Mouse (Mus musculus) CH12.LX (cell line): ENCODE data around the gene Ibsp. TPM values are rescaled to one million over a fixed set of nuclear protein-coding genes. Genes with fewer than 3 reads are reported as not detected.

ENCODE experiments used
- DNase-seq: peaks from one replicate; pipeline ENCODE4 v3.0.0-alpha.2; 2013; ENCODE audit errors: extremely low read depth
- H3K27ac ChIP-seq: 2 replicates; pipeline ENCODE4 v1.5.1; 2012; ENCODE audit warnings: low read depth, mild to moderate bottlenecking, control low read depth, moderate library complexity; ENCODE audit not compliant: insufficient read depth
- H3K27me3 ChIP-seq: replicated peaks from 2 replicates; pipeline ENCODE3; 2012; ENCODE audit warnings: inconsistent platforms
- H3K36me3 ChIP-seq, 2 experiments: replicated peaks in 1 of 2; 2 replicates each; pipeline versions ENCODE3 to v1.6.1; 2012; ENCODE audit warnings: inconsistent platforms in 1 of 2, low read length in 1 of 2, mild to moderate bottlenecking in 1 of 2, mixed read lengths in 1 of 2, moderate library complexity in 1 of 2; ENCODE audit not compliant: control insufficient read depth in 1 of 2, insufficient read depth in 1 of 2
- H3K4me1 ChIP-seq, 2 experiments: 2 replicates each; pipeline ENCODE4 v1.6.1; 2012; ENCODE audit warnings: inconsistent platforms in 1 of 2, moderate library complexity in 1 of 2; ENCODE audit not compliant: insufficient read depth in 2 of 2, control insufficient read depth in 1 of 2
- H3K4me2 ChIP-seq: 2 replicates; pipeline ENCODE4 v1.6.1; 2012; ENCODE audit warnings: low read depth, mild to moderate bottlenecking, control low read depth; ENCODE audit not compliant: poor library complexity, insufficient read depth, severe bottlenecking
- H3K4me3 ChIP-seq, 3 experiments: fragments of 150-350 bp in 1 of 3; sonication (generic) in 1 of 3; replicated peaks in 1 of 3; 2 replicates each; pipeline versions ENCODE3 to v1.5.1; 2011 to 2012; ENCODE audit warnings: low read depth in 2 of 3, low read length in 2 of 3, mild to moderate bottlenecking in 2 of 3, moderate library complexity in 2 of 3, control low read depth in 1 of 3, improper control_type of control experiment in 1 of 3, inconsistent platforms in 1 of 3, mixed read lengths in 1 of 3; ENCODE audit not compliant: poor library complexity in 1 of 3
- H3K79me2 ChIP-seq: replicated peaks from 2 replicates; pipeline ENCODE4 v1.6.1; 2012; ENCODE audit warnings: mild to moderate bottlenecking, moderate library complexity; ENCODE audit not compliant: control insufficient read depth, poor library complexity, insufficient read depth, severe bottlenecking; ENCODE audit errors: extremely low read depth
- H3K9ac ChIP-seq: 2 replicates; pipeline ENCODE4 v1.6.1; 2012; ENCODE audit warnings: low read depth, mild to moderate bottlenecking, control low read depth, moderate library complexity; ENCODE audit not compliant: insufficient read depth
- H3K9me3 ChIP-seq: replicated peaks from 2 replicates; pipeline ENCODE3; 2012; ENCODE audit warnings: low read length, inconsistent platforms, mixed read lengths
- BHLHE40 ChIP-seq: IDR thresholded peaks from 2 replicates; pipeline ENCODE4 v1.6.1; 2011; ENCODE audit warnings: mild to moderate bottlenecking, low read depth, low read length, improper control_type of control experiment
- CHD1 ChIP-seq: IDR thresholded peaks from 2 replicates; pipeline ENCODE4 v1.6.1; 2012; ENCODE audit warnings: low read depth, low read length, improper control_type of control experiment, inconsistent platforms
- CHD2 ChIP-seq: IDR thresholded peaks from 2 replicates; pipeline ENCODE4 v1.6.1; 2011; ENCODE audit warnings: low read length, improper control_type of control experiment
- CTCF ChIP-seq, 2 experiments: IDR thresholded peaks in 1 of 2; conservative IDR thresholded peaks in 1 of 2; 2 replicates each; pipeline ENCODE4 v1.5.1; 2011 to 2012; ENCODE audit warnings: low read depth in 2 of 2, low read length in 2 of 2, improper control_type of control experiment in 1 of 2, inconsistent platforms in 1 of 2, mild to moderate bottlenecking in 1 of 2, moderate library complexity in 1 of 2
- ELF1 ChIP-seq: IDR thresholded peaks from 2 replicates; pipeline ENCODE4 v1.6.1; 2014; ENCODE audit warnings: low read depth, mild to moderate bottlenecking, inconsistent platforms, low read length, improper control_type of control experiment
- EP300 ChIP-seq: IDR thresholded peaks from 2 replicates; pipeline ENCODE4 v1.6.1; 2011; ENCODE audit warnings: low read length, improper control_type of control experiment
- GABPA ChIP-seq: IDR thresholded peaks from 2 replicates; pipeline ENCODE4 v1.6.1; 2012; ENCODE audit warnings: low read depth, low read length, improper control_type of control experiment, inconsistent platforms; ENCODE audit not compliant: insufficient replicate concordance
- JUN ChIP-seq: IDR thresholded peaks from 2 replicates; pipeline ENCODE4 v1.6.1; 2011; ENCODE audit warnings: low read depth, mild to moderate bottlenecking, low read length, improper control_type of control experiment, moderate library complexity; ENCODE audit not compliant: insufficient read depth
- KAT2A ChIP-seq: IDR thresholded peaks from 2 replicates; pipeline ENCODE4 v1.6.1; 2012; ENCODE audit warnings: low read length, improper control_type of control experiment, inconsistent platforms; ENCODE audit not compliant: insufficient replicate concordance
- MAX ChIP-seq: IDR thresholded peaks from 2 replicates; pipeline ENCODE4 v1.6.1; 2011; ENCODE audit warnings: low read length, improper control_type of control experiment
- MAZ ChIP-seq: IDR thresholded peaks from 2 replicates; pipeline ENCODE4 v1.6.1; 2012; ENCODE audit warnings: low read depth, mild to moderate bottlenecking, inconsistent platforms, low read length, improper control_type of control experiment, moderate library complexity
- MEF2A ChIP-seq: IDR thresholded peaks from 2 replicates; pipeline ENCODE4 v1.6.1; 2014; ENCODE audit warnings: low read depth, mild to moderate bottlenecking, inconsistent platforms, low read length, improper control_type of control experiment, borderline replicate concordance
- MXI1 ChIP-seq: IDR thresholded peaks from 2 replicates; pipeline ENCODE4 v1.6.1; 2011; ENCODE audit warnings: mild to moderate bottlenecking, low read depth, low read length, improper control_type of control experiment
- MYC ChIP-seq: IDR thresholded peaks from 2 replicates; pipeline ENCODE4 v1.6.1; 2011; ENCODE audit warnings: low read depth, mild to moderate bottlenecking, improper control_type of control experiment, low read length
- NELFE ChIP-seq: IDR thresholded peaks from 2 replicates; pipeline ENCODE4 v1.6.1; 2011; ENCODE audit warnings: low read depth, low read length, improper control_type of control experiment
- PAX5 ChIP-seq: IDR thresholded peaks from 2 replicates; pipeline ENCODE4 v1.6.1; 2012; ENCODE audit warnings: low read length, inconsistent platforms, mixed read lengths
- POLR2A ChIP-seq: IDR thresholded peaks from 2 replicates; pipeline ENCODE4 v1.6.1; 2011; ENCODE audit warnings: low read depth, mild to moderate bottlenecking, improper control_type of control experiment, low read length
- POLR2AphosphoS2 ChIP-seq: IDR thresholded peaks from 2 replicates; pipeline ENCODE4 v1.6.1; 2011; ENCODE audit warnings: low read depth, low read length, improper control_type of control experiment
- RAD21 ChIP-seq: IDR thresholded peaks from 2 replicates; pipeline ENCODE4 v1.6.1; 2011; ENCODE audit warnings: low read depth, mild to moderate bottlenecking, low read length, improper control_type of control experiment, moderate library complexity
- RCOR1 ChIP-seq: conservative IDR thresholded peaks from 2 replicates; pipeline ENCODE4 v1.6.1; 2012; ENCODE audit warnings: low read depth, mild to moderate bottlenecking, inconsistent platforms, low read length, improper control_type of control experiment
- SIN3A ChIP-seq: IDR thresholded peaks from 2 replicates; pipeline ENCODE4 v1.6.1; 2012; ENCODE audit warnings: low read length, improper control_type of control experiment, inconsistent platforms
- TBP ChIP-seq: conservative IDR thresholded peaks from 2 replicates; pipeline ENCODE4 v1.6.1; 2011; ENCODE audit warnings: low read depth, low read length, improper control_type of control experiment
- TCF12 ChIP-seq: IDR thresholded peaks from 2 replicates; pipeline ENCODE4 v1.6.1; 2014; ENCODE audit warnings: low read depth, mild to moderate bottlenecking, inconsistent platforms, low read length, improper control_type of control experiment
- ZC3H11A ChIP-seq: IDR thresholded peaks from 2 replicates; pipeline ENCODE4 v1.6.1; 2012; ENCODE audit warnings: low read depth, mild to moderate bottlenecking, inconsistent platforms, low read length, improper control_type of control experiment
- ZKSCAN1 ChIP-seq: IDR thresholded peaks from 2 replicates; pipeline ENCODE4 v1.6.1; 2012; ENCODE audit warnings: low read depth, inconsistent platforms, low read length, improper control_type of control experiment, borderline replicate concordance
- ZMIZ1 ChIP-seq: IDR thresholded peaks from 2 replicates; pipeline ENCODE4 v1.6.1; 2012; ENCODE audit warnings: low read depth, mild to moderate bottlenecking, inconsistent platforms, low read length, improper control_type of control experiment
- dilution Hi-C: fragments of 300-500 bp; cut with MboI; formaldehyde crosslinking; loops from 2 replicates; pipeline ENCODE4 v1.14.3; 2020; ENCODE audit warnings: low sequenced_read_pairs; ENCODE audit not compliant: extremely low pct_unique_long_range_greater_than_20kb, extremely low pct_ligation_motif_present
- in situ Hi-C: fragments of 300-500 bp; cut with MboI; formaldehyde crosslinking; loops from 3 replicates; pipeline ENCODE4 v1.14.3; 2019; ENCODE audit warnings: low sequenced_read_pairs, low pct_ligation_motif_present, low pct_unique_long_range_greater_than_20kb, mixed read lengths
- polyA plus RNA-seq: library from polyadenylated mRNA; unstranded; fragments of >175 nt; gene quantifications from 2 replicates; pipeline ENCODE4 v1.2.1, GENCODE M21; 2012; ENCODE audit warnings: low read depth; ENCODE audit not compliant: insufficient read length
- total RNA-seq, 2 experiments: library from RNA; depleted of rRNA; stranded (reverse); fragments of 300-350 nt in 1 of 2; fragments of >200 nt in 1 of 2; gene quantifications; 2 replicates each; pipeline ENCODE4 v1.2.3; 2012 to 2014

The Ibsp gene
- total and polyA plus RNA-seq, 3 experiments = not detected

- peaks cover 0 to 12% of the 10 kb centered on the region in 2 experiments; a peak in 1 of 4 replicates for H3K4me1 ChIP-seq
- in situ Hi-C loops = loop anchor here (25.0 kb wide), 2 partner anchors 215 to 985 kb away; partner anchors contain the start of gene Sparcl1
- TF ChIP-seq BHLHE40 (peak; percentile 70), POLR2A (no peak), EP300 (no peak)
These were observed 27.9 kb downstream of the Ibsp start for GRCm38 (mm10) chr5:104326884-104327283.

GRCm38 (mm10) chr5:104327389-104327788 is 28.4 kb downstream of the Ibsp start:
- H3K4me3 ChIP-seq = no peak overlapping the region
- TF ChIP-seq RAD21 (no peak), ZMIZ1 (no peak), RCOR1 (no peak), CHD1 (no peak), POLR2AphosphoS2 (no peak), NELFE (no peak), POLR2A (no peak), SIN3A (no peak), JUN (no peak), TCF12 (no peak), PAX5 (no peak)
- H3K27ac ChIP-seq = no peak overlapping the region
- no peaks in the 10 kb centered on the region for H3K9me3 ChIP-seq
- DNase-seq = no peak
- H3K79me2 ChIP-seq = no peaks in the 10 kb centered on the region
- H3K9ac ChIP-seq = no peak overlapping the region
- peaks cover 0 to 12% of the 10 kb centered on the region in 2 experiments; a peak in 1 of 4 replicates for H3K4me1 ChIP-seq
- H3K4me2 ChIP-seq = peak overlapping the region; percentile 78
- no peaks in the 10 kb centered on the region for H3K27me3 ChIP-seq
- in situ Hi-C loops (loop anchor here (25.0 kb wide), 2 partner anchors 215 to 985 kb away; partner anchors contain the start of gene Sparcl1), dilution Hi-C loops (no loop called here)
- H3K36me3 ChIP-seq = no peaks in the 10 kb centered on the region

More at GRCm38 (mm10) chr5:104326884-104327283, 27.9 kb downstream of the Ibsp start:
- H3K9me3 ChIP-seq = no peaks in the 10 kb centered on the region
- peak overlapping the region; percentile 78 for H3K4me2 ChIP-seq
- dilution Hi-C loops = no loop called here
- H3K9ac ChIP-seq = no peak overlapping the region
- H3K27ac ChIP-seq = no peak overlapping the region
- no peak for DNase-seq
- no peaks in the 10 kb centered on the region for H3K27me3 ChIP-seq
- H3K4me3 ChIP-seq = no peak overlapping the region
- no peaks in the 10 kb centered on the region for H3K36me3 ChIP-seq
- no peaks in the 10 kb centered on the region for H3K79me2 ChIP-seq

GRCm38 (mm10) chr5:104327876-104328275 is 28.9 kb downstream of the Ibsp start:
- TF ChIP-seq MAX = no peak
- TF ChIP-seq RAD21 = no peak
- no peak for TF ChIP-seq MEF2A
- no peak for TF ChIP-seq KAT2A
- TF ChIP-seq SIN3A = no peak
- no peak for TF ChIP-seq ELF1
- no peak for TF ChIP-seq MAZ
- no peak for TF ChIP-seq MXI1
- no peak for TF ChIP-seq TBP
- TF ChIP-seq POLR2AphosphoS2 = no peak
- no peak for TF ChIP-seq ZKSCAN1
- TF ChIP-seq GABPA = no peak
- no peak for TF ChIP-seq JUN
- no peak for TF ChIP-seq CHD1
- TF ChIP-seq NELFE = no peak
- TF ChIP-seq CTCF (conservative IDR thresholded peaks at IDR 0.05 in 1 of 2, IDR thresholded peaks at IDR 0.05 in 1 of 2; ENCODE audit: low read depth in 2 of 2, low read length in 2 of 2) = no peak
- no peak for TF ChIP-seq MYC
- TF ChIP-seq CHD2 = no peak
- no peak for TF ChIP-seq ZC3H11A
- Histone ChIP-seq H3K27me3 (no peaks in the 10 kb centered on the region), H3K4me2 (no peak overlapping the region), H3K9me3 (no peaks in the 10 kb centered on the region), H3K36me3 (no peaks in the 10 kb centered on the region), H3K4me1 (peaks cover 0 to 12% of the 10 kb centered on the region in 2 experiments; a peak in 1 of 4 replicates), H3K4me3 (no peak overlapping the region), H3K9ac (no peak overlapping the region), H3K27ac (no peak overlapping the region), H3K79me2 (no peaks in the 10 kb centered on the region)
- no peak for DNase-seq
- dilution Hi-C loops (no loop called here), in situ Hi-C loops (loop anchor here (25.0 kb wide), 2 partner anchors 216 to 984 kb away; partner anchors contain the start of gene Sparcl1)
